Mouse (Mus musculus): ENCODE results near the gene Ddx52. TPM values are rescaled to one million over a fixed set of nuclear protein-coding genes. Genes with fewer than 3 reads are reported as not detected.

Ddx52 gene
- total RNA-seq, 2 experiments from 2014 or later, result 23.9 to 26.3 TPM

DNA sequence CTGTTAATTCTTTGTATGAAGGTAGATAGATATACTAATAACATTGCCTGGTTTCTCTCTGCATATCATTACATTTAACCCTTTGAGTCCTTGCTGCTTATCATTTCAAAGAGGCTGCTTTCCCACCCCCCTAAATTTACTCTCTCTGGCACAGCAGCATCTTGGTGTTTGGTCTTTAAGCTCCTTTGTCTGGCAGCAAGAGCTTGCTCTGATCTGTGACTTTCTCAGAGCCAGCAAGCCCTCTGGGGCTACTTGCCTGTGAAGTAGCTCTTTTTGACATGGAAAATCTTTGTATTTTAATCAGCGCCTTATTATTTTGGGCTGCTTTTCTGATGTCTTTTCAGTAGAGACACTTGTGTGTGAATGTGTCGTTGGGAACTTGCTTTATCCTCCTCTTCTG is 69.7 kb downstream of the Ddx52 start:
- DNase-seq (ENCODE audit: low spot score in 2 of 2), result no peak

Other genes starting within 250 kb of the Ddx52 start
- gene Wfdc17, start 238.1 kb upstream of the Ddx52 start, total RNA-seq (2021), result under 1 TPM in 1 of 2 experiments, not detected in 1; 0.87 TPM
- gene Wfdc18, start 233.0 kb upstream of the Ddx52 start, total RNA-seq (2021), result not detected
- gene Wfdc21, start 195.1 kb upstream of the Ddx52 start, total RNA-seq (2021), result 1 to 10 TPM in 1 of 2 experiments, not detected in 1; 3.1 TPM
- 10 to 100 TPM; 18.2 to 20.7 TPM for gene Heatr6, start 188.4 kb upstream of the Ddx52 start, total RNA-seq (2021)
- gene Hnf1b, start 92.0 kb upstream of the Ddx52 start, total RNA-seq (2021), result 10 to 100 TPM in 1 of 2 experiments, 1 to 10 TPM in 1; 2.2 to 22.2 TPM
- gene Synrg, start 22.4 kb downstream of the Ddx52 start, total RNA-seq (2021), result 10 to 100 TPM; 40.6 to 46.0 TPM
- 1 to 10 TPM; 4.5 to 6.3 TPM for gene Dusp14, start 127.2 kb downstream of the Ddx52 start, total RNA-seq (2021)
- 10 to 100 TPM; 24.3 to 26.1 TPM for gene Tada2a, start 187.5 kb downstream of the Ddx52 start, total RNA-seq (2021)
- 10 to 100 TPM; 59.1 to 63.5 TPM for gene Acaca, start 187.6 kb downstream of the Ddx52 start, total RNA-seq (2021)
- gene Gm11437, start 225.4 kb downstream of the Ddx52 start, total RNA-seq (2021), result not detected

Measured in adrenal gland, postnatal 4 days (tissue).